Mouse (Mus musculus) olfactory bulb, adult 2 months (tissue): ENCODE data around the gene Lrig2.

Source experiments
- CTCF ChIP-seq: fragments of 200-500 bp; IDR thresholded peaks from 2 replicates; pipeline ENCODE4 v1.5.1; 2012; ENCODE audit warnings: low read depth, mild to moderate bottlenecking, low read length, moderate library complexity; ENCODE audit not compliant: insufficient read depth
- POLR2A ChIP-seq: fragments of 200-500 bp; IDR thresholded peaks from 2 replicates; pipeline ENCODE4 v1.6.1; 2012; ENCODE audit warnings: mild to moderate bottlenecking, low read depth, low read length, moderate library complexity; ENCODE audit not compliant: insufficient read depth

- TF ChIP-seq CTCF (no peak), POLR2A (no peak)
Measured at GRCm38 (mm10) chr3:104378228-104378627, 133.5 kb downstream of the Lrig2 start.
